15 mouse cellular contexts compared by ENCODE assay signal in genomic region chr1:55632024-55632423, GRCm38 (mm10).
"Had no signal": no experiment of that assay in that cellular context is flagged by ENCODE, and none has a peak within 500 bp of the region (broad histone marks: within the 10 kb centered on the region; RNA-seq: fewer than 3 reads in every experiment).

No protein-coding gene starts in this region.

- H3K9me3 ChIP-seq: neural tube, embryonic 13.5 days; neural tube, embryonic 15.5 days; stomach, embryonic 15.5 days had no signal

- H3K36me3 ChIP-seq: neural tube, embryonic 13.5 days; neural tube, embryonic 15.5 days; stomach, embryonic 15.5 days had no signal

- H3K27ac ChIP-seq: neural tube, embryonic 13.5 days; neural tube, embryonic 15.5 days; stomach, embryonic 15.5 days; stomach, postnatal 0 days had no signal

- H3K27me3 ChIP-seq: neural tube, embryonic 13.5 days; neural tube, embryonic 15.5 days; stomach, embryonic 15.5 days had no signal

- DNase-seq: right cerebral cortex, adult 18-20 months; right cerebral cortex, postnatal 14 days; right cerebral cortex, postnatal 25 days; right cerebral cortex, postnatal 4 days; spleen, adult 18-20 months; thymus, adult 18-20 months; thymus, adult 2 months; thymus, postnatal 14 days; thymus, postnatal 25 days; thymus, postnatal 36 days; thymus, postnatal 4 days had no signal

- H3K4me1 ChIP-seq: stomach, embryonic 15.5 days had no signal

- H3K4me3 ChIP-seq: neural tube, embryonic 13.5 days; neural tube, embryonic 15.5 days; stomach, embryonic 15.5 days had no signal

- H3K9ac ChIP-seq: neural tube, embryonic 13.5 days; neural tube, embryonic 15.5 days; stomach, embryonic 15.5 days had no signal

- H3K4me2 ChIP-seq: neural tube, embryonic 13.5 days; neural tube, embryonic 15.5 days; stomach, embryonic 15.5 days had no signal
